Mouse (Mus musculus): ENCODE measurements at regions not wholly inside any gene's neighbourhood (a gene's known extent, or its start where the extent isn't known, plus 50 kb on each side); places are given as distances from the start of the nearest gene placed in this dataset.

GRCm38 (mm10) chr5:133453349-133454049, 646.0 kb upstream of the Castor2 start:
- no peaks in the 10 kb centered on the region for H3K4me1 ChIP-seq (ENCODE audit: control insufficient read depth in 1 of 2, insufficient read depth in 2 of 2)
- no peak for TF ChIP-seq SMC3 (IDR thresholded peaks at IDR 0.05; ENCODE audit: low read depth, low read length)
- TF ChIP-seq USF1 (IDR thresholded peaks at IDR 0.05; ENCODE audit: low read depth, low read length), result no peak
- TF ChIP-seq MAFK (IDR thresholded peaks at IDR 0.05; ENCODE audit: insufficient replicate concordance, low read length), result no peak
- TF ChIP-seq KAT2A (IDR thresholded peaks at IDR 0.05; ENCODE audit: insufficient replicate concordance, low read length), result no peak
- no peak for TF ChIP-seq TCF12 (IDR thresholded peaks at IDR 0.05; ENCODE audit: low read depth, low read length)
- no peak for TF ChIP-seq NELFE (IDR thresholded peaks at IDR 0.05; ENCODE audit: low read depth, low read length)
- TF ChIP-seq CHD1 (IDR thresholded peaks at IDR 0.05; ENCODE audit: low read depth, low read length), result no peak
- TF ChIP-seq SIN3A (IDR thresholded peaks at IDR 0.05; ENCODE audit: low read length), result no peak
- no peak for TF ChIP-seq HCFC1 (IDR thresholded peaks at IDR 0.05; ENCODE audit: low read depth, low read length)
- TF ChIP-seq ZNF384 (IDR thresholded peaks at IDR 0.05; ENCODE audit: low read depth, low read length), result no peak
- TF ChIP-seq MYC (IDR thresholded peaks at IDR 0.05; ENCODE audit: low read depth, low read length), result no peak
- no peak for TF ChIP-seq MAX (IDR thresholded peaks at IDR 0.05; ENCODE audit: low read length)
- TF ChIP-seq ELF1 (IDR thresholded peaks at IDR 0.05; ENCODE audit: low read depth, low read length), result no peak
- no peak for TF ChIP-seq EP300 (IDR thresholded peaks at IDR 0.05; ENCODE audit: low read length)
- no peak for TF ChIP-seq UBTF (IDR thresholded peaks at IDR 0.05; ENCODE audit: low read depth, low read length)
- TF ChIP-seq RAD21 (IDR thresholded peaks at IDR 0.05; ENCODE audit: low read depth, low read length), result no peak
- TF ChIP-seq CTCF (conservative IDR thresholded peaks at IDR 0.05 in 1 of 2, IDR thresholded peaks at IDR 0.05 in 1 of 2; ENCODE audit: low read depth in 2 of 2, low read length in 2 of 2), result no peak
- no peak for TF ChIP-seq IRF4 (IDR thresholded peaks at IDR 0.05; ENCODE audit: low read depth, low read length)
- no peak for TF ChIP-seq MEF2A (IDR thresholded peaks at IDR 0.05; ENCODE audit: borderline replicate concordance, low read depth, low read length)
- no peak overlapping the region for H3K9ac ChIP-seq (ENCODE audit: insufficient read depth, low read depth)
- no peak overlapping the region for H3K4me3 ChIP-seq (replicated peaks in 1 of 3; ENCODE audit: low read depth in 2 of 3, low read length in 2 of 3, poor library complexity in 1 of 3)
- no peaks in the 10 kb centered on the region for H3K79me2 ChIP-seq (replicated peaks; ENCODE audit: control insufficient read depth, extremely low read depth, insufficient read depth, poor library complexity, severe bottlenecking)
- in situ Hi-C loops (cut with MboI; ENCODE audit: low pct_ligation_motif_present, low pct_unique_long_range_greater_than_20kb, low sequenced_read_pairs), result no loop called here
- H3K27ac ChIP-seq (ENCODE audit: insufficient read depth, low read depth), result no peak overlapping the region
- DNase-seq (ENCODE audit: extremely low read depth), result no peak
- H3K27me3 ChIP-seq (replicated peaks), result no peaks in the 10 kb centered on the region
- no peak overlapping the region for H3K4me2 ChIP-seq (ENCODE audit: insufficient read depth, low read depth, poor library complexity, severe bottlenecking)
- peaks cover 44% of the 10 kb centered on the region for H3K9me3 ChIP-seq (replicated peaks; ENCODE audit: low read length)
- dilution Hi-C loops (cut with MboI; ENCODE audit: extremely low pct_ligation_motif_present, extremely low pct_unique_long_range_greater_than_20kb, low sequenced_read_pairs), result no loop called here
- no peaks in the 10 kb centered on the region for H3K36me3 ChIP-seq (replicated peaks in 1 of 2; ENCODE audit: control insufficient read depth in 1 of 2, insufficient read depth in 1 of 2, low read length in 1 of 2)

DNA sequence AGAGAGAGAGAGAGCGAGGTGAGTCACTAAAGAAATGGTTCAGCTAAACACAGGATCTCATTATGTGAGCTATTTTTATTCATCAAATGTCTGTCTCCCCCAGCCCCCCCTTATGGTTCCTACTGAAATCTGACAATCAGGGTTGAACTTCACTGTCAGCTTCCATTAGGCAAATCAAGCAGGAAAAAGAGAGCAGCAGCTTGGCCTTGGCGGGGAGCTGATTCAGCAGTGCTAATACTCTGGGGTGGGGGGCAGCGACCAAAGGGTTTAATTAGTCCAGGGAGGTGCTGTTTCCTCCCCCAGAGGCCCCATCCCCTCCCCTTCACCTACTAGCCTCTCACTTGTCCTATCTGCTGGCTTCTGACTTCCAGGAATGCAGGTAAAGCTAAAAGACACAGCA, 649.6 kb upstream of the Castor2 start:
- dilution Hi-C loops (cut with MboI; ENCODE audit: extremely low pct_ligation_motif_present, extremely low pct_unique_long_range_greater_than_20kb, low sequenced_read_pairs), result no loop called here
- TF ChIP-seq SIN3A (IDR thresholded peaks at IDR 0.05; ENCODE audit: low read length), result no peak
- TF ChIP-seq IRF4 (IDR thresholded peaks at IDR 0.05; ENCODE audit: low read depth, low read length), result no peak
- TF ChIP-seq USF2 (conservative IDR thresholded peaks at IDR 0.05; ENCODE audit: low read depth, low read length), result no peak
- no peaks in the 10 kb centered on the region for H3K79me2 ChIP-seq (replicated peaks; ENCODE audit: control insufficient read depth, extremely low read depth, insufficient read depth, poor library complexity, severe bottlenecking)

More for the DNA sequence above, 649.6 kb upstream of the Castor2 start:
- Histone ChIP-seq H3K27ac (ENCODE audit: insufficient read depth, low read depth) (no peak overlapping the region), H3K4me2 (ENCODE audit: insufficient read depth, low read depth, poor library complexity, severe bottlenecking) (no peak overlapping the region), H3K27me3 (replicated peaks) (no peaks in the 10 kb centered on the region), H3K4me1 (ENCODE audit: control insufficient read depth in 1 of 2, insufficient read depth in 2 of 2) (no peaks in the 10 kb centered on the region), H3K4me3 (replicated peaks in 1 of 3; ENCODE audit: low read depth in 2 of 3, low read length in 2 of 3, poor library complexity in 1 of 3) (no peak overlapping the region), H3K36me3 (replicated peaks in 1 of 2; ENCODE audit: control insufficient read depth in 1 of 2, insufficient read depth in 1 of 2, low read length in 1 of 2) (no peaks in the 10 kb centered on the region), H3K9me3 (replicated peaks; ENCODE audit: low read length) (peaks cover 46% of the 10 kb centered on the region), H3K9ac (ENCODE audit: insufficient read depth, low read depth) (no peak overlapping the region)
- no peak for DNase-seq (ENCODE audit: extremely low read depth)
- in situ Hi-C loops (cut with MboI; ENCODE audit: low pct_ligation_motif_present, low pct_unique_long_range_greater_than_20kb, low sequenced_read_pairs), result no loop called here

All from CH12.LX (cell line).